8 mouse cellular contexts compared by ENCODE assay signal in genomic region chr15:101339537-101339936, GRCm38 (mm10). TPM values are rescaled to one million over a fixed set of nuclear protein-coding genes. Genes with fewer than 3 reads are reported as not detected.
DNase-seq lines count a peak whose midpoint lies in the region; ATAC-seq and TF ChIP-seq lines count a peak whose summit lies in the region.

No protein-coding gene starts in this region.

- ATAC-seq in frontal cortex, adult (ENCODE audit: low TSS enrichment): peak; percentile 82
- peak; percentile 71 for ATAC-seq in lung, embryonic 16.5 days (ENCODE audit: low read depth)

- no peaks in the 10 kb centered on the region for H3K36me3 ChIP-seq in ES-E14 (ENCODE audit: control insufficient read depth, insufficient read depth, low read length, poor library complexity, severe bottlenecking)
- H3K36me3 ChIP-seq in hindbrain, embryonic 10.5 days: no peaks in the 10 kb centered on the region
- H3K36me3 ChIP-seq in lung, embryonic 16.5 days (ENCODE audit: control insufficient read depth, insufficient read depth, low read length): no peaks in the 10 kb centered on the region

- H3K4me3 ChIP-seq in ES-E14 (ENCODE audit: insufficient read depth in 1 of 2, low read depth in 1 of 2, low read length in 2 of 2, poor library complexity in 1 of 2, severe bottlenecking in 1 of 2): no peak overlapping the region
- no peak overlapping the region for H3K4me3 ChIP-seq in hindbrain, embryonic 10.5 days
- no peak overlapping the region for H3K4me3 ChIP-seq in lung, embryonic 16.5 days (ENCODE audit: low read length)

- no peak overlapping the region for H3K9ac ChIP-seq in ES-E14 (ENCODE audit: insufficient read depth, low read depth, low read length, poor library complexity, severe bottlenecking)
- no peak overlapping the region for H3K9ac ChIP-seq in lung, embryonic 16.5 days (ENCODE audit: low read length)

- no peak overlapping the region for H3K27ac ChIP-seq in ES-E14 (ENCODE audit: insufficient read depth, low read depth, low read length, poor library complexity, severe bottlenecking)
- no peak overlapping the region for H3K27ac ChIP-seq in hindbrain, embryonic 10.5 days
- no peak overlapping the region for H3K27ac ChIP-seq in lung, embryonic 16.5 days (ENCODE audit: low read length)

- in situ Hi-C loops in ES-E14 (cut with MboI; ENCODE audit: low sequenced_read_pairs in 2 of 2, unreplicated experiment in 2 of 2): loop anchor here (10.0 to 25.0 kb wide), 3 partner anchors 165 to 648 kb away; no protein-coding TSS in a partner anchor

- 0% methylated on average over 2 of the region's 2 CpGs for WGBS in hindbrain, embryonic 10.5 days
- 0% methylated on average over 2 of the region's 2 CpGs for WGBS in lung, embryonic 16.5 days

- H3K9me3 ChIP-seq in ES-E14 (ENCODE audit: control insufficient read depth, insufficient read depth, low read depth, low read length): no peaks in the 10 kb centered on the region
- H3K9me3 ChIP-seq in hindbrain, embryonic 10.5 days: no peaks in the 10 kb centered on the region
- no peaks in the 10 kb centered on the region for H3K9me3 ChIP-seq in lung, embryonic 16.5 days (ENCODE audit: control insufficient read depth, low read length)

- no peak overlapping the region for H3K4me2 ChIP-seq in lung, embryonic 16.5 days (ENCODE audit: low read depth, low read length)

- H3K27me3 ChIP-seq in hindbrain, embryonic 10.5 days (ENCODE audit: insufficient read depth, poor library complexity, severe bottlenecking): peaks cover 3% of the 10 kb centered on the region; the same call in 1 of the 2 replicates
- no peaks in the 10 kb centered on the region for H3K27me3 ChIP-seq in lung, embryonic 16.5 days (ENCODE audit: control insufficient read depth, insufficient read depth, low read depth, low read length)

- peaks cover 0 to 2% of the 10 kb centered on the region in 2 experiments; a peak in 1 of 4 replicates for H3K4me1 ChIP-seq in ES-E14 (ENCODE audit: control insufficient read depth in 2 of 2, insufficient read depth in 2 of 2, low read length in 2 of 2, poor library complexity in 1 of 2)
- H3K4me1 ChIP-seq in hindbrain, embryonic 10.5 days (replicated peaks): peaks cover 9% of the 10 kb centered on the region
- H3K4me1 ChIP-seq in lung, embryonic 16.5 days (replicated peaks; ENCODE audit: control insufficient read depth, insufficient read depth, low read length): peaks cover 7% of the 10 kb centered on the region

- peak; percentile 81 for DNase-seq in ES-E14 (ENCODE audit: low read depth, low spot score)
- DNase-seq in cerebellum, adult 18-20 months: peak; percentile 81 to 92
- peak; percentile 86 for DNase-seq in hindbrain, embryonic 10.5 days (ENCODE audit: low spot score)
- DNase-seq in layer of hippocampus, adult 9-10 months (ENCODE audit: low spot score): peak; percentile 84
- DNase-seq in ovary, postnatal 36 days (ENCODE audit: low spot score): peak; percentile 84
- peak; percentile 57 to 87 for DNase-seq in thymus, postnatal 10 days (ENCODE audit: low spot score in 2 of 2)

TF ChIP-seq in ES-E14, 5 proteins besides CTCF, POLR2A, EP300 and RAD21:
- TF ChIP-seq CHD2 (IDR thresholded peaks at IDR 0.05; ENCODE audit: low read depth, low read length): no peak
- peak; percentile 87 for TF ChIP-seq ZC3H11A (IDR thresholded peaks at IDR 0.05; ENCODE audit: borderline replicate concordance, low read depth, low read length)
- TF ChIP-seq MAFK (IDR thresholded peaks at IDR 0.05; ENCODE audit: insufficient read depth, low read depth, low read length): no peak

RNA-seq across cellular contexts. Expression of gene Krt80, which starts 30.4 kb away (rescaled TPM):
- total RNA-seq in ES-E14 (2012; rRNA removed): 0.18 TPM in 1 of 2 replicates, not detected in the other
- polyA plus RNA-seq in hindbrain, embryonic 10.5 days (2016; fragmentation: Nextera tagmentation; extraction: Ambion mirVana): 0.16 TPM in 1 of 2 replicates, not detected in the other
- polyA plus RNA-seq in lung, embryonic 16.5 days (2015; fragmentation: Nextera tagmentation; extraction: Ambion mirVana): 2.5 and 2.6 TPM in 2 replicates

RNA-seq across cellular contexts. Expression of gene 6030408B16Rik, which starts 46.5 kb away (rescaled TPM):
- 0.22 and 0.32 TPM in 2 replicates for total RNA-seq in ES-E14 (2012; rRNA removed)
- polyA plus RNA-seq in hindbrain, embryonic 10.5 days (2016; fragmentation: Nextera tagmentation; extraction: Ambion mirVana): 0.27 and 0.39 TPM in 2 replicates
- polyA plus RNA-seq in lung, embryonic 16.5 days (2015; fragmentation: Nextera tagmentation; extraction: Ambion mirVana): 57.2 and 59.7 TPM in 2 replicates

RNA-seq across cellular contexts. Expression of gene Atg101, which starts 55.5 kb away (rescaled TPM):
- total RNA-seq in ES-E14 (2012; rRNA removed): 116 and 119 TPM in 2 replicates
- 79.0 and 82.1 TPM in 2 replicates for polyA plus RNA-seq in hindbrain, embryonic 10.5 days (2016; fragmentation: Nextera tagmentation; extraction: Ambion mirVana)
- 75.0 and 82.4 TPM in 2 replicates for polyA plus RNA-seq in lung, embryonic 16.5 days (2015; fragmentation: Nextera tagmentation; extraction: Ambion mirVana)

Comparison
In these comparisons a context has a peak if more than half of its experiments do, and no peak if none do; other contexts are left out.
1. RNA of gene 6030408B16Rik, which starts 46.5 kb away (polyA plus RNA-seq): 57.2 to 59.7 TPM in lung, embryonic 16.5 days; 0.27 to 0.39 TPM in hindbrain, embryonic 10.5 days; every median in the first group is over 10 times any median in the second.
2. Peak in every context shown above with its lines, with median percentiles within 50 percentile points of each other: DNase-seq.